Mouse (Mus musculus) liver, embryonic 12.5 days (tissue): ENCODE results near the gene Bicral. TPM values are rescaled to one million over a fixed set of nuclear protein-coding genes. Genes with fewer than 3 reads are reported as not detected.
"Not testable (repeated sequence)": the region's sequence is repeated elsewhere in the genome, so short reads cannot be mapped to it uniquely, and the experiment has no call there.

Experiments
- ATAC-seq: fragments of 200-750 bp; cut with Nextera tagmentation; 2 replicates; pipeline ENCODE4 v1.8.0; 2017; ENCODE audit warnings: moderate number of reproducible peaks, mild to moderate bottlenecking, moderate library complexity
- H3K27ac ChIP-seq: fragments of 300-500 bp; sonication (generic); 2 replicates; pipeline ENCODE4 v1.5.1; 2016; ENCODE audit warnings: mild to moderate bottlenecking
- H3K27me3 ChIP-seq: fragments of 300-500 bp; sonication (generic); replicated peaks from 2 replicates; pipeline ENCODE4 v1.6.1; 2016; ENCODE audit warnings: mild to moderate bottlenecking, moderate library complexity
- H3K36me3 ChIP-seq: fragments of 300-500 bp; sonication (generic); 2 replicates; pipeline ENCODE4 v1.6.1; 2016; ENCODE audit warnings: mild to moderate bottlenecking, moderate library complexity
- H3K4me1 ChIP-seq: fragments of 300-500 bp; sonication (generic); 2 replicates; pipeline ENCODE4 v1.6.1; 2016
- H3K4me2 ChIP-seq: fragments of 300-500 bp; sonication (generic); 2 replicates; pipeline ENCODE4 v1.6.1; 2016; ENCODE audit warnings: mild to moderate bottlenecking, moderate library complexity
- H3K4me3 ChIP-seq: fragments of 300-500 bp; sonication (generic); 2 replicates; pipeline ENCODE4 v1.5.1; 2016; ENCODE audit warnings: mild to moderate bottlenecking, moderate library complexity
- H3K9ac ChIP-seq: fragments of 300-500 bp; sonication (generic); 2 replicates; pipeline ENCODE4 v1.6.1; 2016; ENCODE audit warnings: mild to moderate bottlenecking, moderate library complexity
- H3K9me3 ChIP-seq: fragments of 300-500 bp; sonication (generic); replicated peaks from 2 replicates; pipeline ENCODE4 v1.6.1; 2016; ENCODE audit warnings: mild to moderate bottlenecking, moderate library complexity
- WGBS: fragments of 180-500 bp; shearing (Covaris S2); methylation state at CpG from one replicate; pipeline ENCODE4 v1.1.7; 2016; ENCODE audit not compliant: insufficient replicate concordance; 5-methylcytosine and 5-hydroxymethylcytosine counted together
- polyA plus RNA-seq: library from polyadenylated mRNA; unstranded; fragments of >200 nt; fragmentation: Nextera tagmentation; extraction: Ambion mirVana; gene quantifications from 2 replicates; pipeline ENCODE4 v1.2.1, GENCODE M21; 2016

Gene Bicral
- polyA plus RNA-seq, 1 experiment from 2014 or later = 5.2 TPM

DNA sequence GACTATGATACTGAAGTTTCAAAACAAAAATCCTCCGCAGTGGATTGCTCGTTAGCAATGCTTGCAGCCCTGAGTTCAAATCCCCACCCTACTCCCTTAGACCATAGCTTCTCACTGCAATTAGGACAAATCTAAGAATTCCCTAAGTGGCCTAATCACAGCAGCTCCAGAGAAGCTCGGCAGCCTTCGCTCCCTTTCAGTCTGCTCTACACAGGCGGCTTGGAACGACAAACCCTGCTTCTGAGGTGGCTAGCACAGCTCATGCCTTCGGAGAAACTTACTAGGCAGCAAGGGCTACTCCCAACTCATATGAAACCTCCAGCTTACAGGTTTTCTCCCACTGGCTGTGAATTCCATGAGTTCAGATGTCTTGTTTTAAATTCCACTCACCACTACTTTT, 4.2 kb downstream of the Bicral start:
- H3K27me3 ChIP-seq = no peaks in the 10 kb centered on the region
- H3K27ac ChIP-seq = peak overlapping the region; percentile 81
- no peak overlapping the region for H3K9ac ChIP-seq
- H3K4me2 ChIP-seq = no peak overlapping the region; the same call in 1 of the 2 replicates
- ATAC-seq = no peak
- no peaks in the 10 kb centered on the region for H3K9me3 ChIP-seq
- H3K36me3 ChIP-seq = 0 out of 2 replicates have a peak, but pooled peaks cover 5% of the 10 kb centered on the region
- no peak overlapping the region for H3K4me3 ChIP-seq
- peaks cover 45% of the 10 kb centered on the region for H3K4me1 ChIP-seq
- 77% methylated on average over 7 of the region's 7 CpGs for WGBS

DNA sequence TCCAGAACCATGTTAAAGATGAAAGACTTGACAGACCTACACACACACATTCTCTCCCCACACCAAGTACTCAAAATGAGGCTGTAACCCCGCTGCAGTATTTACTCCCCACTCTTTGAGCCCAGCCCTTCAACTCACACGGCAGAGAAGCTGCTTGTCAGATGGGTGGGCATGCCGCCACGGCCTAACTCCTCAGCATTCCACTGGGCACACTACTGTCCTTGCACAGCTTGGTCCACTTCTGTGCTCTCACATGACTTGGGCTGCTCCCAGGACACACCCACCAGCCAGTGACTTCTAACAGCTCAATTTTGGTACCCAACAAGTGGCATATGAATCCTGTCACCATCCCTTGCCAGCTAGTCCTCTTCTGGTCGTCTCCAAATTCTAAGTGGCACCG, 5.0 kb downstream of the Bicral start:
- Histone ChIP-seq H3K36me3 (0 out of 2 replicates have a peak, but pooled peaks cover 5% of the 10 kb centered on the region), H3K9me3 (no peaks in the 10 kb centered on the region), H3K4me1 (peaks cover 40% of the 10 kb centered on the region), H3K4me2 (no peak overlapping the region), H3K27me3 (no peaks in the 10 kb centered on the region), H3K27ac (peak overlapping the region; percentile 74), H3K4me3 (no peak overlapping the region), H3K9ac (0 out of 2 replicates have a peak overlapping the region, but pooled peaks have one; percentile 17)
- no peak for ATAC-seq
- WGBS = 57% methylated on average over 6 of the region's 6 CpGs

DNA sequence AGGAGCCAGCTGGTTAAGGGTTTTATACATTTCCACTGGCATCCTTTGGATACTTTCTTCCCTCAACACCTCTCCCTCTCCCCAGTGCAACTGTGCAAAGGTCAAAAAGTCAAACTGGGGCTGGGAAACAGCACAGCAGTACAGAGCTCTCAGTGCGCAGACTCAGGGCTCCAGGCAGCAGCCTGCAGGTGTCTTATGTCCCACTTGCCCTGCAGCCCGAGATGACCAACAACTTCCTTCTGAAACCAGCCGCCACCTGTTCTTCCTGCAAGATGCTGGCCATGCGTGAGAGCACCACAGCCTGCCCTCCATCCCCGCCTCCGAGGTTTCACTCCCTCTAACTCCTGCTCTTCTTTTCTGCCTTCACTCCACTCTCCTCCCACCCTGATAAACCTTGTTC, 5.6 kb downstream of the Bicral start:
- Histone ChIP-seq H3K4me3 (no peak overlapping the region), H3K36me3 (0 out of 2 replicates have a peak, but pooled peaks cover 5% of the 10 kb centered on the region), H3K4me1 (peaks cover 40% of the 10 kb centered on the region), H3K27ac (peak overlapping the region; percentile 42), H3K4me2 (no peak overlapping the region), H3K27me3 (no peaks in the 10 kb centered on the region), H3K9ac (no peak overlapping the region), H3K9me3 (no peaks in the 10 kb centered on the region)
- WGBS = 48% methylated on average over 6 of the region's 6 CpGs
- ATAC-seq = no peak

DNA sequence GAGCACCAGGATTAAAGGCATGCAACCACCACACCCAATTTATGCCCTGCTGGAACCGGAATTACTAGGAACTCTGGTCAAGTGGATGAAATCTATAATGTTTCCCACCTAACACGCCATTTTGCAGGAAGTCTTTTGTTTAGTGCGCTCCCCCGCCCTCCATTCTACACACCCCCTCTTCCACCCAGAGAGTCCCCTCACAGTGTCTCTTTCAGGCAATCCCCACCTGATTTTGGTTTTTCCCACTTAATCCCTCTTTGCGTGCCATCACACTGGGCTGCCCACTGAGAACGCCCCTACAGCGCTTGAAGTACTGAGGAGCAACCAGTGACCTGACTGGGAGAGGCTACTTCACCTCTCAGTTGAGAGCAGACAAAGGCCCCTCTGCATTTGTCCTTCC, 11.1 kb downstream of the Bicral start:
- Histone ChIP-seq H3K36me3 (0 out of 2 replicates have a peak, but pooled peaks cover 10% of the 10 kb centered on the region), H3K9me3 (no peaks in the 10 kb centered on the region), H3K27me3 (no peaks in the 10 kb centered on the region), H3K27ac (no peak overlapping the region), H3K9ac (no peak overlapping the region), H3K4me2 (no peak overlapping the region), H3K4me1 (peaks cover 4% of the 10 kb centered on the region; the same call in 1 of the 2 replicates), H3K4me3 (no peak overlapping the region)
- WGBS = 90% methylated on average over 7 of the region's 7 CpGs
- ATAC-seq = no peak

DNA sequence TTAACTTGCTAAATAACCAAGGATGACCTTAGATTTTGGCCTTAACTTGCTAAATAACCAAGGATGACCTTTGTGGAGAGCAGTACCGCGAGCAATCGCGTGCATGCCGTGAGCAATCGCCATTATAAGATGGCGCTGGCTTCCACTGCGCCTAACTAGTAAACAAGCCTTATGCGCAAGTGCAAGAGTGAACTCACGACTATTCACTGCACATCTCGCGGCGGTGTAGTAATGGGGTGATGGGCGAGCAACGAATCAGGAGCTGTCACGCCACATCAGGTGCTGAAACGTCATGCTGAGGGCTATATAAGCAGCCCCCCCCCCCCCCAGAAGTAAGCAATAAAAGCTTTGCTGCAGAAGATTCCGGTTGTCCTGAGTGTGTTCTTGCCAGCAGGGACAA, 11.7 kb downstream of the Bicral start:
- not testable (repeated sequence) for H3K4me3 ChIP-seq, H3K9me3 ChIP-seq, H3K27me3 ChIP-seq, ATAC-seq, H3K4me1 ChIP-seq, H3K36me3 ChIP-seq, H3K9ac ChIP-seq, H3K27ac ChIP-seq, H3K4me2 ChIP-seq
- 93% methylated on average over 18 of the region's 18 CpGs for WGBS

DNA sequence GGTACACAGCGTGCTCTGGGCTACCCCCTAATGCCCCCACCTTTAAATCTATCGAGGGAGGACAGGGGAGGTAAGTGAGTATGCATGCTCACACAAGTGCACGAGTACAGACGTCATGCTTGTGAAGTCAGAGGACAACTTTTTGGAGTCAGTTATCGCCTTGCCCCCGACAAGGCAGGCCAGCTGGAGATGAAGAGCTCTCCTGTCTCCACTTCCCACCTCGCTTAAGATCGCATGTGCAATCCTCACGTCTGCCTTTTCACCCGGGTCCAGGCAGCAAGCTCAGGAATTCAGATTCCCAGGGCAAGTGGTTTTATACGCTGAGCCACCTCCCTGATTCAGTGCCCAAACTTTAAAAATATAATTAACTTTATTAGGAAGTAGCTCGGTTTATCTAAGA, 13.0 kb downstream of the Bicral start:
- 83% methylated on average over 12 of the region's 12 CpGs for WGBS
- Histone ChIP-seq H3K4me2 (no peak overlapping the region), H3K4me1 (peaks cover under 1% of the 10 kb centered on the region; the same call in 1 of the 2 replicates), H3K27ac (no peak overlapping the region), H3K27me3 (no peaks in the 10 kb centered on the region), H3K9me3 (no peaks in the 10 kb centered on the region), H3K9ac (no peak overlapping the region), H3K36me3 (0 out of 2 replicates have a peak, but pooled peaks cover 5% of the 10 kb centered on the region), H3K4me3 (no peak overlapping the region)
- ATAC-seq = no peak

DNA sequence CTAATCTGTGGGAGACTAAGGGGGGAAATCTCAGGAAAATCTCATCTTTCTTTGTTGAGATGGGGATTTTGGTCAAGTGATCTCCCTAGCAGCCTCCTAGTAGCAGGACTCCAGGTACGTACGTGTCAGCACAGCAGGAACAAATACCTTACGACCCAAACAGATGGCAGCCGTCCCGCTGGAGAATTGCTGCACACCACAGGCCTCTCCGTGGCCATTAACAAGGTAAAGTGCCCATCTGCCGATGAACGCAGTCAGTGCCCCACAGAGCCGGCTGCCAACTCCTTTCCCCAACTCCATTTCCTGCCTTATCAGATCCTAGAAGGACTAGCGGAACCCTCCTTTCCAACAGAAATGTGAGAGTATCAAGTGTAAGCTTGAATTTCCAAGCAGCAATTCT, 13.5 kb downstream of the Bicral start:
- Histone ChIP-seq H3K36me3 (peaks cover 9% of the 10 kb centered on the region), H3K27ac (no peak overlapping the region), H3K4me3 (no peak overlapping the region), H3K4me2 (no peak overlapping the region), H3K9ac (no peak overlapping the region), H3K9me3 (no peaks in the 10 kb centered on the region), H3K4me1 (peaks cover 3% of the 10 kb centered on the region; the same call in 1 of the 2 replicates), H3K27me3 (no peaks in the 10 kb centered on the region)
- no peak for ATAC-seq
- 78% methylated on average over 10 of the region's 10 CpGs for WGBS

DNA sequence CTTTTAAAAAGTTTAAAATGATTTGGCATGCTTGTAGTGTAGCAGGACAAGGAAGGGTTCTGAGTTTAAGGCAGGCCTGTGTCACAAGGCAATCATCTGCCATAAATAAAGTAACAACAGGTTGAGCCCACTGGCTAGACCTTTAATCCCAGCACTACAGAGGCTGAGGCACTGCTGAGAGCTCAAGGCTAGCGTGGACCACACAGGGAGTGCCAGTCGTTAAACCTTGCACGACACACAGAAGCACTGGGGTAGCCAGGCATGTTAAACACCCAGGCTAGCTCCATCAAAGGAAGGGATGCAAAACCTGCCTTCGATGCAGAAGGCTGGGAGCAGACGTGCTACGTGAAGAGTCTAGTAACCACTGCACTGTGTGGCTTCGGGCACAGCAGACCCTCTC, 14.6 kb downstream of the Bicral start:
- no peak for ATAC-seq
- peaks cover 9% of the 10 kb centered on the region for H3K4me1 ChIP-seq
- 84% methylated on average over 7 of the region's 7 CpGs for WGBS
- H3K27me3 ChIP-seq = no peaks in the 10 kb centered on the region
- H3K9ac ChIP-seq = no peak overlapping the region
- H3K4me3 ChIP-seq = no peak overlapping the region
- H3K4me2 ChIP-seq = no peak overlapping the region
- peaks cover 10% of the 10 kb centered on the region for H3K36me3 ChIP-seq
- H3K27ac ChIP-seq = no peak overlapping the region
- H3K9me3 ChIP-seq = no peaks in the 10 kb centered on the region

DNA sequence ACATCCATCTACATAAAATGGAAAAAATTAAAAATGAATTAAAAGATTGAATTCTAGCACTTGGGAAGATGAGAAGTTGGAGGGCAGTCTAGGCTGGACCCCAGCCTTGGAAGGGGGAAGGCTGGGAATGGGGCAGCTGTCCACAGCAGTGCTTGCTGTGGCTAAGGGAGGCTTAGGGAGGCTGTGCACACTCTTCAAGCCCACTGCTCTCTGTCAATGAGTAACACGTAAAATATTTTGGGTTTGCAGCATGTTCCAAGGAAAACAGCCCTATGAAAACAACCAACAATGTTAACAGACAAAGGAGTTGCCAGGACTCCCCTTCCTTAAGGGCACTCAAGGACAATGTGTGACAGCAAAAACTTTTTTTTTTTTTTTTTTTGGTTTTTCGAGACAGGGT, 15.3 kb downstream of the Bicral start:
- no peak overlapping the region for H3K4me3 ChIP-seq
- no peak overlapping the region for H3K9ac ChIP-seq
- no peak overlapping the region for H3K4me2 ChIP-seq
- peaks cover 10% of the 10 kb centered on the region for H3K36me3 ChIP-seq
- 67% methylated on average over 2 of the region's 2 CpGs for WGBS
- H3K4me1 ChIP-seq = peaks cover 16% of the 10 kb centered on the region
- H3K9me3 ChIP-seq = no peaks in the 10 kb centered on the region
- no peaks in the 10 kb centered on the region for H3K27me3 ChIP-seq
- H3K27ac ChIP-seq = no peak overlapping the region
- no peak for ATAC-seq

DNA sequence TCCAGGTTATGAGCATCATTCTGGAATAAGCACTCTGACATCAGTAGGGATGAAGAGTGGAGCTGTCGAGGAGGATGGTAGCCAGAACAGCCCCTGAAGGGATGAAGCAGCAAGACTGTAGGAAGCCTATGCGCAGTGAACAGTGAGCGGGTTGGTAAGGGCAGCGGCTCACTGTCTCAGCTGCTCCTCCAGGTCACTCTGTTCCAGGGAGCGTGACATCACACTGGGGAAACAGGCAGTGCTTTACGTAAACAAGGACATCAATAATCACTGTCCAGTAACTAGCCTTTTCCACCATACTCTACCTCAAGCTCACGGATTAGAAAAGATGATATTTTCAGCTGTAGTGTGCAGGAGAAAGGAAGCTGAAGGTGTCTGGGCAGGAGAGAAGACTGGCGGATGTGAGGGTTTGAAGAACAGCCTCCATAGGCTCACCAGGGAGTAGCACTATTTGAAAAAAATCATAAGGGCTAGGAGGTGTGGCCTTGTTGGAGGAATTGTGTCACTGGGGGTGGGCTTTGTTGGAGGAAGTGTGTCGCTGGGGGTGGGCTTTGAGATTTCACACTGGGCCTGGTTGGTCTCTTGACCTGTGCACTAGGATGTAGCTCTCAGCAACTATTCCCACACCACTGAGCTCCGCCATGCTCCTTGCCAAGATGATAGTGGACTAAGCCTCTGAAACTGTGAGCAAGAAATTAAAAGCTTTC, 17.8 kb downstream of the Bicral start:
- 81% methylated on average over 10 of the region's 10 CpGs for WGBS
- H3K9me3 ChIP-seq = no peaks in the 10 kb centered on the region
- H3K9ac ChIP-seq = no peak overlapping the region
- H3K27me3 ChIP-seq = no peaks in the 10 kb centered on the region
- no peak overlapping the region for H3K4me3 ChIP-seq
- H3K4me1 ChIP-seq = peaks cover 19% of the 10 kb centered on the region
- H3K27ac ChIP-seq = no peak overlapping the region
- no peak for ATAC-seq
- H3K4me2 ChIP-seq = no peak overlapping the region
- H3K36me3 ChIP-seq = peaks cover 5% of the 10 kb centered on the region

DNA sequence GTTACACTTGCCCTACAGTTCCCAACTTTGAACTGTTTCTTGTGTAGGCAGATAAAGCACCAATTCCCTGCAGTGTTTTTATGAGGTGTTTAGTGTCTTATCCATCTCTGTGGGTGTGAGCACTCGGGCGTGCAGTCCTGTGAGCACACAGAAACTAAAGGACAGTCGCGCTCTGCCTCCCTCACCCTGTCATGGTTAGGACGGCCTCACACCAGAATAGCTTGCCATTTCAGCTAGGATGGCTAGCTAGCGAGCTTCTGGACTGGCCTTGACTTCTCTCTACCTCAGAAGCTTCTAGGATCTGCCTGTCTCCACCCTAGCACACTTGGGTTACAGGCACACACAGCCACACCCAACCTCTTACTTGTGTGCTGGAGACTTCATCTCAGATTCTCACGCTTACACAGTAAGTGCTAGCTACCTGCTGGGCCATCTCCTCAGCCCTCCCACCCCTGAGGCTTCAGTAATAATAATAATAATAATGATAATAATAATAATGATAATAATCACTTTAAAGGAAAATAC, 19.8 kb downstream of the Bicral start:
- H3K4me2 ChIP-seq = peak overlapping the region; percentile 21; the same call in 1 of the 2 replicates
- H3K27ac ChIP-seq = no peak overlapping the region
- H3K4me1 ChIP-seq = peaks cover 19% of the 10 kb centered on the region
- no peaks in the 10 kb centered on the region for H3K9me3 ChIP-seq
- H3K27me3 ChIP-seq = no peaks in the 10 kb centered on the region
- 0 out of 2 replicates have a peak, but pooled peaks have one; percentile 24 for ATAC-seq
- WGBS = 64% methylated on average over 7 of the region's 7 CpGs
- peaks cover 5% of the 10 kb centered on the region for H3K36me3 ChIP-seq
- no peak overlapping the region for H3K4me3 ChIP-seq
- H3K9ac ChIP-seq = 0 out of 2 replicates have a peak overlapping the region, but pooled peaks have one; percentile 12

DNA sequence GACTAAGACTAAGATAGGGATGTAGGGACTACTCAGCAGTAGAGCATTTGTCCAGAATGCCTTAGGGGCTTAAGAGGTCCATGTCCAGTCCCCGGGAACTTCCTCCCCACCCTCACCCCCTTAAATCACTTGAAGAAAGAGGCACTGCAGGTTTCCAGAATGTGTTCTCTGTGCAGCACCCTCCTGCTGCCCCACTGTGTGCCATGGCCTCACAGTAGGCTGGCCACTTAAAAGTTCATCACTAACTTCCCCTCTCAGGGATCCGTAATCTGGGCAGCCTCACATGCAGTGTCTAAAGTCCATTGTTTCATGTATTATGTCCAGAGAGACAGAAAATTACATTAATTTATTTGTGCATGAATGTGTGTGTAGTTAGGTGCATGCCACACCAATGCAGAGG, 20.4 kb downstream of the Bicral start:
- H3K9me3 ChIP-seq = no peaks in the 10 kb centered on the region
- WGBS = 89% methylated on average over 2 of the region's 2 CpGs
- no peaks in the 10 kb centered on the region for H3K27me3 ChIP-seq
- H3K27ac ChIP-seq = no peak overlapping the region
- no peak overlapping the region for H3K9ac ChIP-seq
- no peak overlapping the region for H3K4me2 ChIP-seq
- peaks cover 19% of the 10 kb centered on the region for H3K4me1 ChIP-seq
- no peak for ATAC-seq
- H3K4me3 ChIP-seq = no peak overlapping the region
- H3K36me3 ChIP-seq = peaks cover 5% of the 10 kb centered on the region
